Mouse (Mus musculus): ENCODE data around the gene Pbld1.

The Pbld1 gene

GRCm38 (mm10) chr10:63092616-63093550 lies 32.9 kb downstream of the Pbld1 start:
- no peak for DNase-seq (ENCODE audit: low spot score)

DNA sequence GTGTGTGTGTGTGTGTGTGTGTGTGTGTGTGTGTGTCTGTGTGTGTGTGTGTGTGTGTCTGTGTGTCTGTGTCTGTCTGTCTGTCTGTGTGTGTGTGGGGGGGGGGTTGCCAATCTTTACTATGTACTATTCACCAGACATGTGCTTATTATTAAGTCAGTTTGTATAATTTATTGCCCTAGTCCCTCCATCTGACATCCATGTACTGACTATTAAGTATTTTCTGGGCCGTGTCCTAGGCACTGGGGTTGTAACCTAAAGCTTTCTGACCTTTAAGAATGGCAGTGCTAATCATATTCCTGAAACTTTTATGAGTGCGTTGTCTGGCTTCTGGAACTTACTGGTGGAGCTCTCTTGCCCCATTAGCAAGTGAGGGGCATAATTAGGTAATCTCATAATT lies 36.8 kb downstream of the Pbld1 start:
- DNase-seq (ENCODE audit: low spot score): no peak

DNA sequence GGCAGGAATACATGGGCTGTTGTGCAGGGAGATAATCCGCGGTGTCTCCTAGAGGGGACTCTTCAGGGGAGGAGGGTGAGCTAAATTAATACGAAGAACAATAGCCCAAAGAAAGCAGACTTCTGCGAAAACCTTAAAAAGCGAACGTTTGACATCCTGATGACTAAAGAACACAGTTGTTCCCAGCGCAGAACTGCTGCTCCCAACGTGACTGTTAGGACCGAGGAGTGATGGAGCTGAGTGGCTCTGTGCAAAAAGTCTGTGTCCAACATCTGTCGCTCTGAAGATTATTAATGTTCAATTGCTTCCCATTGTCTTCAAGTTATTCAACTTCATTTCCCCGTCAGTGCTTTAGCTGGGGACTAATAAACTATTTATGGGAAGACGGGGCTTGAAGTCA lies 38.2 kb downstream of the Pbld1 start:
- no peak for DNase-seq (ENCODE audit: low spot score)

DNA sequence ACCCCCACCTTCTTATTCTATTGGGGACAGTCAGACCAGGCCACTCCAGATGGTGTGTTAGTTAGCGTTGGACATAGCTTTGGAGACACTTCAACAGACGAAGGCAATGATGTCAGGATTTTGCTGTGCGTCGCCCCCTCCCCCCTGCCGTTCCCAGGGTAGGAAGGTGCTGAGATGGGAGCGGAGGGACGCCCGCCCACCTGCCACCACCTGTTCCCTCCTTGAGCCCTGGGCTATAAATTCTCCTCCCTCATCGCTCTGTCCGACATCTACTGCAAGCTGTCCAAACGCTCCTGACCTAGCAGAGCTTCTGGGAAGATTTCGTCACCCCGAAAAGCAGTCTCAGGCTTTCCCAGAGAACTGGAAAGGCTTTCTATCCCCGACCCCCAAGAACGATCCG lies 39.6 kb downstream of the Pbld1 start, which contains the start of gene Atoh7:
Gene Atoh7 (plus strand): TSS at position 131 of the 400 bp plus-strand sequence.
- DNase-seq (ENCODE audit: low spot score): no peak

GRCm38 (mm10) chr10:63099941-63100562 lies 40.1 kb downstream of the Pbld1 start:
- no peak for DNase-seq (ENCODE audit: low spot score)

DNA sequence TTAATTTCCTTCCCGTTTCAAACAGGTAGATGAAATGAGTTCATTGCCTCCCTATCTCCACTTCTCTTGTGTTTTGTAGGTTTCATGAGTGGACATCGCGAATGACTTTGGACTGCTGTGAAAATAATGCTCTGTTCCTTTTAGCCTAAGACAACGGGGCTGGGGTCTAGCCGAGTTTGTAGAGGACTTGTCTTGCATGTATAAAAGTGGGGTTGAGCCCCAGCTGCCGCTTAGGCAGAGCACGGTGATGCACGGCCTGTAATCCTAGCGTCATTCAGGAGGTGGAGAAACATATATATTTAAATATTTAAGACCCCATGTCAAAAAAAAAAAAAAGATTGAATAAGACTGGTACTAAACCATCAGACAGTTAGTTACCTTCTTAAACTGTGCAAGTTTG lies 40.7 kb downstream of the Pbld1 start:
- DNase-seq (ENCODE audit: low spot score): no peak

GRCm38 (mm10) chr10:63113027-63113604 lies 53.2 kb downstream of the Pbld1 start:
- no peak for DNase-seq (ENCODE audit: low spot score)

GRCm38 (mm10) chr10:63113716-63114360 lies 53.9 kb downstream of the Pbld1 start:
- no peak for DNase-seq (ENCODE audit: low spot score)

GRCm38 (mm10) chr10:63115881-63116280 lies 55.9 kb downstream of the Pbld1 start:
- DNase-seq (ENCODE audit: low spot score): no peak

DNA sequence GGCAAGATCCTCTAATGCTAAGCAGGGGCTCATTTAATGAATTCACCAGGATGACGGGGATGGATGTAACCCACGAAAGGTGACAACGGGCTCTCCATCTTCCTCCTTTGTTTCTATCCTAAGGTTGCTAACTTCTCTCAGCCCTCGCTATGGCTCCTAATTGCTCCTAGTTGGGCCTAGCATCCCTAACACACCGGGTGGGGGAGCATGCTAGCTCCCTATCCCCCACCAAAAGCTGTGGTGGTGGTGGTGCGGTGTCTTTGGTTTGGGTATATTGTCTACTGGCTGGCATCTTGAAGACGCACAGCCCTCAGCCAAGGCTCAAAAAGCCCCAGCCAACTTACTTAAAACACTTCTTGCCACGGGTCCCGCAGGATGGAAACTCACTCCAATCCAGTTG lies 56.4 kb downstream of the Pbld1 start:
- no peak for DNase-seq (ENCODE audit: low spot score)

DNA sequence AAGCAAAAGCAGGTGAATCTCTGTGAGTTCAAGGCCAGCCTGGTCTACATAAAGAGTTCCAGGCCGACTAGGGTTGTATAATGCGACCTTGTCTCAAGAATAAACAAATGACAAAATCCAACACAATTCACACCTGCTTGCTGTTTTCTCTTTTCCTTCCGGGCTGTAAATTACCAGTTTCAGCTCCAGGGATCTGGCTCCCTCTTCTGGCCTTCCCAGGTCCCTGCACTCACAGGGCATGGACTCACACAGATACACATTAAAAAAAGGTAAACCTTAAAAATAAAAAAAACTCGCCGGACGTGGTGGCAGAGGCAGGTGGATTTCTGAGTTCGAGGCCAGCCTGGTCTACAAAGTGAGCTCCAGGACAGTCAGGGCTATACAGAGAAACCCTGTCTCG lies 57.6 kb downstream of the Pbld1 start:
- no peak for DNase-seq (ENCODE audit: low spot score)

- no peak for DNase-seq (ENCODE audit: low spot score)
These were observed 60.0 kb downstream of the Pbld1 start for GRCm38 (mm10) chr10:63119916-63120315.

DNA sequence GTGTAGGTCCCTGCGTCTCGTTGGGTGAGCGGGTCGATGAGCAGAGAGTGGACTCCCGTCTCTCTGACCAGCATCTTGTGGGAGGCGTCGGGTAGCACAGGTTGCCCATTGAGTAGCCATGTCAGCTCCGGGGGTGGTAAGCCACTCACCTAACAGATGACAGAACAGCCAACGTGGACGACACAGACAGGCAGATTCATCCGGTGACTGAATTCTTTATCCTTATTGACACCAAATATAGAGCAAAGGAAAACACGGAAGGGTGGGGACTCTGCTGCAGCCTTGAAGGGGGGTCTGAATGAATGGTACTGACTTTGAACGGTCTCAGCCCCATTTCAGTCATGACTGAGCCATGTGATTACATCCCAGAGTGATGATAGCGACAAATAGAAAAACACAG lies 62.0 kb downstream of the Pbld1 start:
- no peak for DNase-seq (ENCODE audit: low spot score)

- DNase-seq (ENCODE audit: low spot score): no peak
These were observed 62.6 kb downstream of the Pbld1 start for GRCm38 (mm10) chr10:63122516-63122915.

DNA sequence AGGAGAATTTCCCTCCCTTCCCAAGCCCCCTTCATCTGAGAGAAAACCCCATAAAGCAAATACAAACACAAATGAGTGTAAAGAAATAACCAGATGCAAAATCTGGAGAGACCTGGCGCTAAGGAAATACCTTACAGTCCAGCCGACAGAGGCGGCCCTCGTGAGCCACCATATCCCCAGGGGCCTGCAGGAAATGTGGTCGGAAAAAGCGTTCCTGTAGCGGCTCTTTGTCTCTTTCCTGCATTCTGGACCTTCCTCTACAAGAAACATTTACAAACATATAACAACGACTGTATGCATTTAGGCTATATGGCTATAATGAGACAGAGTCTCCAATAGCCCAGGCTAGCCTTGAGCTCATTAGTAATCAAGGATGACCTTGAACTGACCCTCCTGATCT lies 63.2 kb downstream of the Pbld1 start:
- no peak for DNase-seq (ENCODE audit: low spot score)

- no peak for DNase-seq (ENCODE audit: low spot score)
These were observed 64.1 kb downstream of the Pbld1 start for GRCm38 (mm10) chr10:63124016-63124415.

DNA sequence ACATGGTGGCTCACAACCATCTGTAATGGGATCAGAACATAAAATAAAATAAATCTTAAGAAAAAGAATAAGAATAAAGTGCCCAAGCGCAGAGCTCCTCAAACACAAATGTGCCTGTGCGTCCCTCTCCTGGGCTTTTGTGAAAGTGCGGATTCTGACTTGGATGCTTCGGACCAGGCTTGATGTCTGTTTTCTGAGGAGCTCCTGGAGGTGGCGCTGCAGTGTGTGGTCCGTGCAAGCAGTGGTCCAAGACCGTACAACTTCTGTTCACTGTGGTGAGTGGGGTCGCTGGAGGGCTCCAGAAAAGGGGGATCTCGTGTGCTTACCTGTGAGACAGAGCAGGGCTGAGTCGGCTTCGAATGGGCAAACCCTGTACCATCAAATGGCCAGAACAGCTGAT lies 65.4 kb downstream of the Pbld1 start:
- DNase-seq (ENCODE audit: low spot score): no peak

DNA sequence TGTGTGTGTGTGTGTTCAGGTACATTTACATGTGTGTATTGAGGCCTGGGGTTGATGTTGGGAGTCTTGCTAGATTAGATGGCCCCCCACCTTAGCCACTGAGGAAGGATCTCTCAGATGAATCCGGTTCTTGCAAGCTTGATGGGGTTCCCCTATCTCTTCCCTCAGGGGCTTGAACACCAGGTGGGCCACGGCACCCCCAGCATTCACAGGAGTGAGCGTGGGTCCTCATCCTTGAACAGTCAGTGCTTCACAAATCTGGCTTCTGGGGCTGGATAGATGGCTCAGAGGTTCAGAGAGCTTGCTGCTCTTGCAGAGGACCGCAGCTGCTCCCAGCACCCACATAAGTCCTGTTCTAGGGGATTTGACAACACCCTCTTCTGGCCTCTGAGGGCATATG lies 66.2 kb downstream of the Pbld1 start:
- DNase-seq (ENCODE audit: low spot score): no peak

GRCm38 (mm10) chr10:63127156-63127555 lies 67.2 kb downstream of the Pbld1 start:
- no peak for DNase-seq (ENCODE audit: low spot score)
